Mouse (Mus musculus) hindbrain, embryonic 14.5 days (tissue): ENCODE data around the gene 1700021F07Rik. TPM values are rescaled to one million over a fixed set of nuclear protein-coding genes. Genes with fewer than 3 reads are reported as not detected.
A peak's percentile ranks its signal among the peaks of the same experiment; 100 is the strongest.

Source experiments
- ATAC-seq: fragments of 200-750 bp; cut with Nextera tagmentation; 2 replicates; pipeline ENCODE4 v1.8.0; 2017; ENCODE audit warnings: moderate number of reproducible peaks, mild to moderate bottlenecking, moderate TSS enrichment, moderate library complexity; ENCODE audit not compliant: low FRiP score
- DNase-seq: peaks from one replicate; pipeline ENCODE4 v3.0.0-alpha.2; 2015; ENCODE audit warnings: low spot score
- H3K27ac ChIP-seq: fragments of 300-500 bp; sonication (generic); 2 replicates; pipeline ENCODE4 v1.5.1; 2014; ENCODE audit warnings: mild to moderate bottlenecking, moderate library complexity
- H3K27me3 ChIP-seq: fragments of 300-500 bp; sonication (generic); 2 replicates; pipeline ENCODE4 v1.6.1; 2014; ENCODE audit warnings: mild to moderate bottlenecking, low read length, mixed read lengths; ENCODE audit not compliant: control insufficient read depth, insufficient read depth
- H3K36me3 ChIP-seq: fragments of 300-500 bp; sonication (generic); replicated peaks from 2 replicates; pipeline ENCODE4 v1.6.1; 2014; ENCODE audit not compliant: control insufficient read depth, insufficient read depth
- H3K4me1 ChIP-seq: fragments of 300-500 bp; sonication (generic); replicated peaks from 2 replicates; pipeline ENCODE4 v1.6.1; 2014; ENCODE audit warnings: antibody characterized with exemption, low read length, mixed read lengths; ENCODE audit not compliant: control insufficient read depth, insufficient read depth
- H3K4me2 ChIP-seq: fragments of 300-500 bp; sonication (generic); replicated peaks from 2 replicates; pipeline ENCODE4 v1.6.1; 2014; ENCODE audit warnings: mild to moderate bottlenecking, moderate library complexity
- H3K4me3 ChIP-seq: fragments of 300-500 bp; sonication (generic); replicated peaks from 2 replicates; pipeline ENCODE4 v1.5.1; 2014; ENCODE audit warnings: mild to moderate bottlenecking, low read length
- H3K9ac ChIP-seq: fragments of 300-500 bp; sonication (generic); 2 replicates; pipeline ENCODE4 v1.6.1; 2014
- H3K9me3 ChIP-seq: fragments of 300-500 bp; sonication (generic); 2 replicates; pipeline ENCODE4 v1.6.1; 2016; ENCODE audit warnings: low read length; ENCODE audit not compliant: control insufficient read depth
- WGBS: fragments of 180-500 bp; shearing (Covaris S2); extraction: QIAGEN DNeasy Blood & Tissue Kit; methylation state at CpG from one replicate; pipeline ENCODE4 v1.1.7; 2014; 5-methylcytosine and 5-hydroxymethylcytosine counted together
- polyA plus RNA-seq: library from polyadenylated mRNA; unstranded; fragments of >200 nt; fragmentation: Nextera tagmentation; extraction: Ambion mirVana; gene quantifications from 2 replicates; pipeline ENCODE4 v1.2.1, GENCODE M21; 2014

The 1700021F07Rik gene
- polyA plus RNA-seq, 1 experiment from 2014 or later, result not detected

DNA sequence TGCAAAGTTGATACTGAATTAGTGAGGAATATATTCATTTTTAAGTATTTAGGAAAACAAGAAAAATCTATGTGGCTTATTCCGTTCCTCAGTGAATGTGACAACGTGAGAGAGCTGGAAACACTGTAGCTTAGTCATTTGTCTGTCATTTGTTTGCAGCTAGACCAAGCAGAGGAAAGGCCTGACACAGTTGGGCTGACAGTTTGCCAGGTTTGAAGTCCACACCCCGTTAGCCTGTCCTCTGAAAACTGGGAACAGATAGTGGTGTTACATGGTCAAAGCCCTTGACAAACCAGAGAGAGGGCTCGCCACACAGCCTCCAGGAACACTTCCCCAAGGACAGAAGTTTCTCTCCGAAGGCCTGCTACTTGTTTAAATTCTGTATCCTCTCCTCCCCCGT lies 28.3 kb downstream of the 1700021F07Rik start:
- 75% methylated on average over 6 of the region's 6 CpGs for WGBS
- Histone ChIP-seq H3K36me3 (no peaks in the 10 kb centered on the region), H3K9me3 (no peaks in the 10 kb centered on the region), H3K27ac (no peak overlapping the region), H3K4me3 (no peak overlapping the region), H3K27me3 (no peaks in the 10 kb centered on the region), H3K4me1 (no peaks in the 10 kb centered on the region; the same call in 1 of the 2 replicates), H3K4me2 (no peak overlapping the region), H3K9ac (no peak overlapping the region)
- ATAC-seq, result no peak
- no peak for DNase-seq

GRCm38 (mm10) chr2:173553863-173554262 lies 31.5 kb downstream of the 1700021F07Rik start:
- WGBS, result 44% methylated on average over 9 of the region's 9 CpGs
- Histone ChIP-seq H3K4me2 (no peak overlapping the region), H3K9me3 (no peaks in the 10 kb centered on the region), H3K4me3 (no peak overlapping the region), H3K27me3 (no peaks in the 10 kb centered on the region), H3K9ac (no peak overlapping the region), H3K36me3 (no peaks in the 10 kb centered on the region), H3K27ac (no peak overlapping the region), H3K4me1 (no peaks in the 10 kb centered on the region; the same call in 1 of the 2 replicates)
- ATAC-seq (no peak), DNase-seq (no peak)

GRCm38 (mm10) chr2:173558754-173559396 lies 36.5 kb downstream of the 1700021F07Rik start:
- Histone ChIP-seq H3K27me3 (no peaks in the 10 kb centered on the region), H3K4me3 (no peak overlapping the region)
- 77% methylated on average over 12 of the region's 12 CpGs for WGBS

DNA sequence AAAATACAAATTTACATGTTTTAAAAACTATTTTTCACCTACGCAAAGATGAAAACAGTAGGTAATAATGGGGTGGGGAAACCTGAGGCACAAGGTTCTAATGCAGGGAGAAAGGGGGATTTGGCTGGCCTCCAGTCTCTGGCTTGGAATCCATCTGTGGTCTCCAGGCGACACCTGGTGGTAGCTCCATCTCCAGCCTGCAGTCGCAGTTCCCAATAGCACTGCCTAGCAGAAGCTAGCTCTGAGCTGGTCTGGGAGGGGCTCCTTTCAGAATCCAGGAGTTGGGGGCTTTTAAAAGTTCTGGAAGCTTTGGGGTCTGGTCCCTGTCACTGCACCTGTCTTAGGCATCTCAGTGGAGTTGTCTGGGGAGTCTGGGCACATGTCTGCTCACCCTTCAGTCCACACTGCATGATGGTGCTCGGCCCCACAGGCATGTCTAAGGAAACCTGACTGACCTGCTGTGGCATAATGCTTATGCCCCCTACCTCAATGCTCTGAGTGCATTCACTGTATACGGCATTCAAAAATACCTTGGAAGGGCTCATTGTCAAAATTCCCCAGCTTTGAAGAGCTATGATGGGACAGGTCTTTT lies 39.6 kb downstream of the 1700021F07Rik start:
- ATAC-seq, result peak; percentile 38; the same call in 1 of the 2 replicates
- Histone ChIP-seq H3K4me2 (no peak overlapping the region), H3K4me3 (no peak overlapping the region), H3K9me3 (no peaks in the 10 kb centered on the region), H3K27ac (no peak overlapping the region), H3K4me1 (no peaks in the 10 kb centered on the region), H3K27me3 (no peaks in the 10 kb centered on the region), H3K36me3 (no peaks in the 10 kb centered on the region), H3K9ac (no peak overlapping the region)
- WGBS, result 44% methylated on average over 5 of the region's 5 CpGs
- DNase-seq, result peak; percentile 88

More at GRCm38 (mm10) chr2:173558754-173559396, 36.5 kb downstream of the 1700021F07Rik start:
- no peak overlapping the region for H3K27ac ChIP-seq
- H3K9ac ChIP-seq, result no peak overlapping the region
- no peaks in the 10 kb centered on the region for H3K9me3 ChIP-seq
- no peak overlapping the region for H3K4me2 ChIP-seq
- ATAC-seq (no peak), DNase-seq (no peak)
- H3K4me1 ChIP-seq, result no peaks in the 10 kb centered on the region
- H3K36me3 ChIP-seq, result no peaks in the 10 kb centered on the region

DNA sequence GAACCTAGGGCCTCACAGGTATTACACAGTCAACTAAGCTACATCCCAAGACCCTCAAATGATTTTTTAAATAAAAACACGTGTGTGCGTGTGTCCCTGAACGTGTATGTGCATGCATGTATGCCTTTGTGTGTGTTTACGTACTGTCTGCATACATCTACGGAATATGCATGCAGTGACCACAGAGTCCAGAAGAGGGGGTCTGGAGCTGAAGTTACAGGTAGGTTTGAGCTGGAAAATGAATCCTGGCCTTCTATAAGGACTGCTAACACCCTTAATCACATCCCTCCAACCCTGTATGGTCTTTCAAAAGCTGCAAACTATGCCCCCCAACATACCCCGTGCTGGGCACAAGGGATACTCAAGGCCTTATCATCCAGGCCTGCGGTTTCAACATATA lies 41.0 kb downstream of the 1700021F07Rik start:
- no peak overlapping the region for H3K27ac ChIP-seq
- no peaks in the 10 kb centered on the region for H3K27me3 ChIP-seq
- no peaks in the 10 kb centered on the region for H3K9me3 ChIP-seq
- 78% methylated on average over 7 of the region's 7 CpGs for WGBS
- ATAC-seq, result no peak
- H3K9ac ChIP-seq, result no peak overlapping the region
- no peak overlapping the region for H3K4me3 ChIP-seq
- no peak overlapping the region for H3K4me2 ChIP-seq
- peak; percentile 69 for DNase-seq
- H3K36me3 ChIP-seq, result no peaks in the 10 kb centered on the region
- H3K4me1 ChIP-seq, result no peaks in the 10 kb centered on the region

GRCm38 (mm10) chr2:173564179-173564578 lies 41.8 kb downstream of the 1700021F07Rik start:
- Histone ChIP-seq H3K9me3 (no peaks in the 10 kb centered on the region), H3K4me1 (no peaks in the 10 kb centered on the region), H3K4me3 (no peak overlapping the region), H3K27me3 (no peaks in the 10 kb centered on the region), H3K4me2 (no peak overlapping the region), H3K9ac (no peak overlapping the region), H3K36me3 (no peaks in the 10 kb centered on the region), H3K27ac (no peak overlapping the region)
- ATAC-seq (no peak), DNase-seq (no peak)
- 53% methylated on average over 9 of the region's 9 CpGs for WGBS

Other genes with a start within 250 kb of the 1700021F07Rik start
- gene Pmepa1, start 246.1 kb upstream of the 1700021F07Rik start, polyA plus RNA-seq, result 5.3 and 5.4 TPM in 2 replicates
- gene Ankrd60, start 55.8 kb downstream of the 1700021F07Rik start, polyA plus RNA-seq, result not detected in 2 replicates
- 38.0 and 43.7 TPM in 2 replicates for gene Rab22a, start 137.2 kb downstream of the 1700021F07Rik start, polyA plus RNA-seq
- gene 1700010B08Rik, start 196.8 kb downstream of the 1700021F07Rik start, polyA plus RNA-seq, result not detected in 2 replicates
- 14.1 and 19.1 TPM in 2 replicates for gene Vapb, start 214.9 kb downstream of the 1700021F07Rik start, polyA plus RNA-seq